Mouse (Mus musculus): Measurements from ENCODE around the gene Gm7356.
A peak's percentile ranks its signal among the peaks of the same experiment; 100 is the strongest.
"Not testable (repeated sequence)": the region's sequence is repeated elsewhere in the genome, so short reads cannot be mapped to it uniquely, and the experiment has no call there.

The Gm7356 gene

DNA sequence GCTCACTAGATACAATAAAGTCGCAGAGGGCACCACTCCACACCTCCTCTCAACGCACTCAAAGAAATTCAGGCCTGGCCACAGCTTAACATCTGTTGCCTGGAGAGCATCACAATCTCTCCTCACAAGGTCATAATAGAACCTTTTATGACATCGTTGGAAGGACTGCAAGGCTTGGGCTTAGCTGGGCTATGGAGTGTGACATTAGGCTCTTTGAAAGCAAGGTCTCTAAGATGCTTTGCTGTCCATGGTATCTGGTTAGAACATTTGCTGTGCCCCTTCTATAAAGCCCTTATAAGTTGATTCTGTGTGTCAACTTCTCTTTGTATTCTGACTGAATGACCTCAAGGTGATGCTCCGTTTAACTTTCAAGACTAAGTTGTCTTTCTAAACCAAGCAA lies at the start of gene Gm7356:
Gm7356 (minus strand) TSS at position 101 of the 400 bp plus-strand sequence.
- DNase-seq: not testable (repeated sequence)

GRCm38 (mm10) chr17:14041880-14042279 lies 38.4 kb upstream of the Gm7356 start:
- not testable (repeated sequence) for DNase-seq

DNA sequence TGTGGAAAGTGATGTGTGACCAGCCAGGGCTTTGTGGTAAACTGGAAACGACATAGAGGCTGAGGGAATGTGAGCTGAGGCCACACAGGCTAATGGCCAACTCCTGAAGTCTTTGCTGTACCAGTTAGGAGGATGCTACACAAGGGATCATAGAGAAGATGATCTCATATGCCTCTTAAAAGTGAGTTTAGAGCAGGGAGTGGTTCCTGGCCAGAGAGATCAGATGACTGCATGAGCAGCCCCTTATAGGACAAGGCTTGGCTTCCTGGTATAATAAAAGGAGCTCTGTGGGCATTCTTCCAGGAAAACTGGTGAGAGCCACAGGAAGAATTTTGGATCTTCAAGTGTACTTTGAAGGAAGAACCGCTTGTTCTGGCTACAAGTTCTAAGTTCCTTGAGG lies 33.5 kb upstream of the Gm7356 start:
- not testable (repeated sequence) for DNase-seq

DNA sequence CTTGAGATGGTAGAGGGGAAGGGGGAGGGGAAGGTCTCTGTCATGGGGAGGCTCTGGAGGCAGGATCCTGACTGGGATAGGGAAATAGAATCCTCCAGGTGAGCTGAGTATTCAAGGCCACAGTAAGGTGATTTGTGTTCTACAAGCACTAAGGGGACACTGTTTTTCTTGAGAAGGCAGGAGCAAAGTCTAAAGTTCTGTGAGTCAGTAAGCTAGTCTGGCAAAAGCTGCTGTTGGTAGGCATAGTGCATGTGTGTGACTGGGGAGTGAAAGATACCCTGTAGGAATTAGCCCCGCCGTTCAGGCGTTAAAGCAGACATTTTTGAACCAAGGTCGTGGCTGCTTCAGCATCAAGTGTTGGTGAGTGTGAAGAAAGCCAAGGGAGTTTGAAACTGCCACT lies 32.6 kb upstream of the Gm7356 start:
- DNase-seq: peak; percentile 17

DNA sequence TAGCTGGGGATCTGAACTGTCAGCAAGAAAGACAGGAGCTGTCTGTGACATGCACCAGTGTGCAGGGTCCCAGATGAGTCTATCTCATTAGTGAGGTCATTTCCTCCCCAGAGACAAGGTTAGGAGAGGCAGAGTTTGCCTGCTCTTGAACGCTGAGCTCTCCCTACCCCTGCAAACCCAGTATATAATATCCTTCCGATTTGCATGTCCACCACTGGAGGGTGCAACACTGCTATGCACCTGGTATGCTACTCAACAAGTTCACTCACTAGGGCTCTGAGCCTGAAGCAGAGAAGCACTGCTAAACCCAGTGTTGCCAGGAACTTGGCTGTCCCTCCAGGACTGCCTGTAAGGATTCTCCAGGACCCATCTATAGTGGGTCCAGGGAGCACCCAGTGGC lies 10.1 kb downstream of the Gm7356 start:
- DNase-seq: not testable (repeated sequence)

GRCm38 (mm10) chr17:13987690-13988089 lies 15.8 kb downstream of the Gm7356 start:
- DNase-seq: no peak

DNA sequence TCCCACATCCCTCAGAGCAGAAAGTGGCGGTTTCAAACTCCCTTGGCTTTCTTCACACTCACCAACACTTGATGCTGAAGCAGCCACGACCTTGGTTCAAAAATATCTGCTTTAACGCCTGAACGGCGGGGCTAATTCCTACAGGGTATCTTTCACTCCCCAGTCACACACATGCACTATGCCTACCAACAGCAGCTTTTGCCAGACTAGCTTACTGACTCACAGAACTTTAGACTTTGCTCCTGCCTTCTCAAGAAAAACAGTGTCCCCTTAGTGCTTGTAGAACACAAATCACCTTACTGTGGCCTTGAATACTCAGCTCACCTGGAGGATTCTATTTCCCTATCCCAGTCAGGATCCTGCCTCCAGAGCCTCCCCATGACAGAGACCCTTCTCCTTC lies 32.7 kb downstream of the Gm7356 start:
- DNase-seq: peak; percentile 6

DNA sequence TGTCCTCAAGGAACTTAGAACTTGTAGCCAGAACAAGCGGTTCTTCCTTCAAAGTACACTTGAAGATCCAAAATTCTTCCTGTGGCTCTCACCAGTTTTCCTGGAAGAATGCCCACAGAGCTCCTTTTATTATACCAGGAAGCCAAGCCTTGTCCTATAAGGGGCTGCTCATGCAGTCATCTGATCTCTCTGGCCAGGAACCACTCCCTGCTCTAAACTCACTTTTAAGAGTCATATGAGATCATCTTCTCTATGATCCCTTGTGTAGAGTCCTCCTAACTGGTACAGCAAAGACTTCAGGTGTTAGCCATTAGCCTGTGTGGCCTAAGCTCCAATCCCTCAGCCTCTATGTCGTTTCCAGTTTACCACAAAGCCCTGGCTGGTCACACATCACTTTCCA lies 33.6 kb downstream of the Gm7356 start:
- DNase-seq: not testable (repeated sequence)

DNA sequence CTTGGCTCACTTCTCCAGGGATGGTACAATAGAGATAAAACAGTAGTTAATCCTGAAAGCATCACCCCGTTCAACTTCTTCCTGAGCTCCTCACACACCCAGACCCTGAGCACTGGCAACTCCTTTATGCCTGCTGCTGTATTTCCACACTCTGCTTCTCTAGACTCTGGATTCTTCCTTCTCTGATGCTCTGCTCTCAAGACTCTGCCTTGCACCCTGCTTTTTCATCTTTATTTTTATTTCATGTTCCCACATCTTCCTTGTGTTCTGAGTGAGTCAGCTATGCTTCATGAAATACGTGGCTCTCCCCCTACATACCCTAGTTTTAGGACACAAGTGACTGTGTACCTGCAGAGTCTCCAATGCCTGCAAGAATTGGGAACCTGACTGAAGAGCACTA lies 38.5 kb downstream of the Gm7356 start:
- DNase-seq: not testable (repeated sequence)

- not testable (repeated sequence) for DNase-seq
Observed at GRCm38 (mm10) chr17:13962245-13962644, 41.3 kb downstream of the Gm7356 start.

DNA sequence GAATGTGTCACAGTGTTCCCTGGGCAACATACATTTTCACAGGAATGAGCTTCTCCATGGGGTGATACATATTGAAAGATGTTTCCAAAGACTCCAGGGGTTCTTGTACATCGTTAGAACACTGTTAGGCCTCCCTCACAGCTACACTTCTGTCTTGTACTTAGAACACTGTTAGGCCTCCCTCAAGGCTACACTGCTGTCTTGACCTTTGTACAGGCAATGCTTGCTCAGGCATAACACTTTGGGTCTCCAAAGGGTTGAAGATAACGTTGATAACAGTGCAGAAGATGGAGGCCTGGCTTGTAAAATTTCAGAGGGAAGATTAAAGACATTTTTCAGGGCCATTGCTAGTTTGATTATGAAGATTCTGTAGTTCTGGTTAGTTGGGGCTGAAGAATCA lies 45.4 kb downstream of the Gm7356 start:
- DNase-seq: not testable (repeated sequence)

GRCm38 (mm10) chr17:13951570-13951969 lies 51.9 kb downstream of the Gm7356 start:
- DNase-seq: not testable (repeated sequence)

All from kidney, adult 9 months (tissue).